Mouse (Mus musculus) MEL (cell line): Measurements from ENCODE around the gene Adam12. TPM values are rescaled to one million over a fixed set of nuclear protein-coding genes. Genes with fewer than 3 reads are reported as not detected.

ENCODE experiments used
- DNase-seq: peaks from one replicate; pipeline ENCODE4 v3.0.0; 2011; ENCODE audit warnings: low read depth, low spot score
- H3K27ac ChIP-seq: 2 replicates; pipeline ENCODE4 v1.5.1; 2012; ENCODE audit warnings: low read depth, mild to moderate bottlenecking, control low read depth, low read length, moderate library complexity; ENCODE audit not compliant: control insufficient read depth
- H3K27me3 ChIP-seq, 2 experiments: fragments of 150-350 bp in 1 of 2; sonication (generic) in 1 of 2; 2 replicates each; pipeline ENCODE4 v1.6.1; 2012; ENCODE audit warnings: low read length in 2 of 2, mild to moderate bottlenecking in 2 of 2, improper control_type of control experiment in 1 of 2, moderate library complexity in 1 of 2; ENCODE audit not compliant: insufficient read depth in 2 of 2, control insufficient read depth in 1 of 2
- H3K36me3 ChIP-seq, 2 experiments: 2 replicates each; pipeline ENCODE4 v1.6.1; 2012 to 2014; ENCODE audit warnings: low read length in 2 of 2, improper control_type of control experiment in 1 of 2, inconsistent platforms in 1 of 2, mild to moderate bottlenecking in 1 of 2; ENCODE audit not compliant: insufficient read depth in 2 of 2, control insufficient read depth in 1 of 2
- H3K4me1 ChIP-seq, 2 experiments: fragments of 150-350 bp in 1 of 2; sonication (generic) in 1 of 2; 2 replicates each; pipeline ENCODE4 v1.6.1; 2012; ENCODE audit warnings: low read length in 2 of 2, improper control_type of control experiment in 1 of 2, mild to moderate bottlenecking in 1 of 2; ENCODE audit not compliant: insufficient read depth in 2 of 2, control insufficient read depth in 1 of 2
- H3K4me3 ChIP-seq, 2 experiments: fragments of 150-350 bp in 1 of 2; sonication (generic) in 1 of 2; 2 replicates each; pipeline ENCODE4 v1.5.1; 2012; ENCODE audit warnings: low read depth in 2 of 2, low read length in 2 of 2, mild to moderate bottlenecking in 2 of 2, moderate library complexity in 2 of 2, control low read depth in 1 of 2, improper control_type of control experiment in 1 of 2; ENCODE audit not compliant: control insufficient read depth in 1 of 2, insufficient read depth in 1 of 2
- H3K79me2 ChIP-seq: 2 replicates; pipeline ENCODE4 v1.6.1; 2012; ENCODE audit warnings: mild to moderate bottlenecking, low read length, moderate library complexity; ENCODE audit not compliant: control insufficient read depth, poor library complexity, insufficient read depth
- H3K9ac ChIP-seq: 2 replicates; pipeline ENCODE4 v1.6.1; 2012; ENCODE audit warnings: low read depth, mild to moderate bottlenecking, control low read depth, low read length, moderate library complexity; ENCODE audit not compliant: control insufficient read depth, poor library complexity, severe bottlenecking
- H3K9me3 ChIP-seq: fragments of 150-350 bp; sonication (generic); replicated peaks from 2 replicates; pipeline ENCODE4 v1.6.1; 2012; ENCODE audit warnings: mild to moderate bottlenecking, low read length, improper control_type of control experiment, moderate library complexity; ENCODE audit not compliant: insufficient read depth
- BHLHE40 ChIP-seq: IDR thresholded peaks from 2 replicates; pipeline ENCODE4 v1.6.1; 2012; ENCODE audit warnings: low read depth, mild to moderate bottlenecking, inconsistent platforms, low read length, improper control_type of control experiment, borderline replicate concordance
- CHD1 ChIP-seq: IDR thresholded peaks from 2 replicates; pipeline ENCODE4 v1.6.1; 2012; ENCODE audit warnings: low read depth, mild to moderate bottlenecking, inconsistent platforms, low read length, improper control_type of control experiment
- CTCF ChIP-seq, 3 experiments: IDR thresholded peaks in 2 of 3; conservative IDR thresholded peaks in 1 of 3; 2 replicates each; pipeline ENCODE4 v1.5.1; 2011 to 2012; ENCODE audit warnings: low read length in 3 of 3, low read depth in 2 of 3, mild to moderate bottlenecking in 2 of 3, improper control_type of control experiment in 1 of 3, inconsistent platforms in 1 of 3, mixed read lengths in 1 of 3, moderate library complexity in 1 of 3; ENCODE audit not compliant: control insufficient read depth in 1 of 3, insufficient read depth in 1 of 3, poor library complexity in 1 of 3, severe bottlenecking in 1 of 3
- EP300 ChIP-seq, 2 experiments: IDR thresholded peaks; 2 replicates each; pipeline ENCODE4 v1.6.1; 2011; ENCODE audit warnings: improper control_type of control experiment in 2 of 2, low read length in 2 of 2, low read depth in 1 of 2, mild to moderate bottlenecking in 1 of 2
- ETS1 ChIP-seq: IDR thresholded peaks from 2 replicates; pipeline ENCODE4 v1.6.1; 2012; ENCODE audit warnings: low read depth, mild to moderate bottlenecking, inconsistent platforms, low read length, improper control_type of control experiment, moderate library complexity
- GABPA ChIP-seq: IDR thresholded peaks from 2 replicates; pipeline ENCODE4 v1.6.1; 2012; ENCODE audit warnings: low read depth, mild to moderate bottlenecking, inconsistent platforms, low read length, improper control_type of control experiment, moderate library complexity
- HCFC1 ChIP-seq: IDR thresholded peaks from 2 replicates; pipeline ENCODE4 v1.6.1; 2012; ENCODE audit warnings: low read depth, mild to moderate bottlenecking, inconsistent platforms, low read length, improper control_type of control experiment, moderate library complexity
- MEF2A ChIP-seq: IDR thresholded peaks from 2 replicates; pipeline ENCODE4 v1.6.1; 2014; ENCODE audit warnings: low read depth, mild to moderate bottlenecking, inconsistent platforms, low read length, improper control_type of control experiment; ENCODE audit not compliant: poor library complexity, insufficient replicate concordance, severe bottlenecking; ENCODE audit errors: extremely low read depth
- MYC ChIP-seq: IDR thresholded peaks from 2 replicates; pipeline ENCODE4 v1.6.1; 2011; ENCODE audit warnings: low read depth, mild to moderate bottlenecking, low read length, improper control_type of control experiment, moderate library complexity
- NELFE ChIP-seq: IDR thresholded peaks from 2 replicates; pipeline ENCODE4 v1.6.1; 2011; ENCODE audit warnings: low read depth, low read length, improper control_type of control experiment
- POLR2AphosphoS2 ChIP-seq: IDR thresholded peaks from 2 replicates; pipeline ENCODE4 v1.6.1; 2011; ENCODE audit warnings: low read length, improper control_type of control experiment
- SIN3A ChIP-seq: IDR thresholded peaks from 2 replicates; pipeline ENCODE4 v1.6.1; 2012; ENCODE audit warnings: low read length, improper control_type of control experiment, inconsistent platforms
- SMC3 ChIP-seq: IDR thresholded peaks from 2 replicates; pipeline ENCODE4 v1.6.1; 2011; ENCODE audit warnings: low read depth, low read length, improper control_type of control experiment
- TCF12 ChIP-seq: IDR thresholded peaks from 2 replicates; pipeline ENCODE4 v1.6.1; 2014; ENCODE audit warnings: low read depth, mild to moderate bottlenecking, inconsistent platforms, low read length, improper control_type of control experiment, moderate library complexity
- USF1 ChIP-seq: IDR thresholded peaks from 2 replicates; pipeline ENCODE4 v1.6.1; 2014; ENCODE audit warnings: low read depth, mild to moderate bottlenecking, inconsistent platforms, low read length, improper control_type of control experiment, moderate library complexity
- USF2 ChIP-seq, 2 experiments: IDR thresholded peaks; 2 replicates each; pipeline ENCODE4 v1.6.1; 2011 to 2012; ENCODE audit warnings: improper control_type of control experiment in 2 of 2, low read length in 2 of 2, borderline replicate concordance in 1 of 2, inconsistent platforms in 1 of 2, low read depth in 1 of 2, mild to moderate bottlenecking in 1 of 2; ENCODE audit not compliant: insufficient read depth in 1 of 2
- ZC3H11A ChIP-seq: IDR thresholded peaks from 2 replicates; pipeline ENCODE4 v1.6.1; 2012; ENCODE audit warnings: low read depth, mild to moderate bottlenecking, inconsistent platforms, low read length, improper control_type of control experiment
- ZKSCAN1 ChIP-seq: IDR thresholded peaks from 2 replicates; pipeline ENCODE4 v1.6.1; 2012; ENCODE audit warnings: low read depth, mild to moderate bottlenecking, inconsistent platforms, low read length, improper control_type of control experiment, moderate library complexity
- ZMIZ1 ChIP-seq: IDR thresholded peaks from 2 replicates; pipeline ENCODE4 v1.6.1; 2012; ENCODE audit warnings: low read depth, mild to moderate bottlenecking, inconsistent platforms, low read length, improper control_type of control experiment, moderate library complexity
- polyA plus RNA-seq, 2 experiments: library from polyadenylated mRNA; stranded (reverse) in 1 of 2; unstranded in 1 of 2; fragments of >175 nt in 1 of 2; fragments of >200 nt in 1 of 2; gene quantifications; 2 replicates each; pipeline versions ENCODE4 v1.2.1 to v1.2.4; 2012; ENCODE audit warnings: low replicate concordance in 2 of 2, low read depth in 1 of 2; ENCODE audit not compliant: insufficient read length in 2 of 2, insufficient read depth in 1 of 2, missing spikeins in 1 of 2
- total RNA-seq: library from RNA; depleted of rRNA; stranded (reverse); fragments of 300-350 nt; gene quantifications from 2 replicates; pipeline ENCODE4 v1.2.3, GENCODE M21; 2012

Gene Adam12
- total and polyA plus RNA-seq, 3 experiments: not detected

DNA sequence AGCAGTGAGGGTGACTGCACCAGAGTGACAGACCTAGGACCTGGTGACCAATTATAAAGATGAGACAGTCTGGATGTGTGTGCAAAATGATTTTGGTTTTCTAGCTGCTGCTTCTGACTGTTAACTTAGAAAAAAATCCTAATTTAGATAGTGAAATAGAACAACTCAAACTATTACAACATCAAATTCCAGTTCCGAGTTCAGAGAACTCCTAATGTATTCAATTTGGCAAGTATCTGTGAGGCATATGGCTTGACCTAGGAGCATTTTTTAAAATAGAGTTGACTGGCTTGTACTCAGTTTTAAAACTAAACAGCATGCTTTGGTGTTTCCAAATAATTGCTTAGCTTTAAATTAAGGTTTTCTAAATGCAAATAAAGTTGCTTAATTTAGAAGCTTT lies 44.0 kb downstream of the Adam12 start:
- Histone ChIP-seq H3K27me3 (no peaks in the 10 kb centered on the region), H3K27ac (no peak overlapping the region)
- TF ChIP-seq ETS1: no peak
- TF ChIP-seq ZMIZ1: no peak
- no peak for TF ChIP-seq NELFE
- TF ChIP-seq SMC3: no peak
- TF ChIP-seq BHLHE40: no peak
- no peak for TF ChIP-seq USF1
- TF ChIP-seq USF2 (IDR thresholded peaks at IDR 0.05; ENCODE audit: borderline replicate concordance in 1 of 2, insufficient read depth in 1 of 2, low read depth in 1 of 2, low read length in 2 of 2): no peak
- TF ChIP-seq TCF12: no peak
- no peak for TF ChIP-seq EP300 (IDR thresholded peaks at IDR 0.05; ENCODE audit: low read depth in 1 of 2, low read length in 2 of 2)
- no peak for TF ChIP-seq MEF2A
- TF ChIP-seq CTCF (IDR thresholded peaks at IDR 0.05 in 2 of 3, conservative IDR thresholded peaks at IDR 0.05 in 1 of 3; ENCODE audit: control insufficient read depth in 1 of 3, insufficient read depth in 1 of 3, low read depth in 2 of 3, low read length in 3 of 3, poor library complexity in 1 of 3, severe bottlenecking in 1 of 3): no peak
- TF ChIP-seq POLR2AphosphoS2: no peak
- TF ChIP-seq HCFC1: no peak
- TF ChIP-seq SIN3A: no peak
- TF ChIP-seq CHD1: no peak
- TF ChIP-seq ZKSCAN1: no peak
- no peak for TF ChIP-seq ZC3H11A
- no peak for TF ChIP-seq GABPA
- TF ChIP-seq MYC: no peak
- TF ChIP-seq, all 39 proteins: peak for 0
- H3K4me3 ChIP-seq: no peak overlapping the region
- no peak for DNase-seq
- H3K4me1 ChIP-seq: no peaks in the 10 kb centered on the region
- no peaks in the 10 kb centered on the region for H3K9me3 ChIP-seq
- no peaks in the 10 kb centered on the region for H3K79me2 ChIP-seq
- H3K36me3 ChIP-seq: no peaks in the 10 kb centered on the region
- no peak overlapping the region for H3K9ac ChIP-seq

DNA sequence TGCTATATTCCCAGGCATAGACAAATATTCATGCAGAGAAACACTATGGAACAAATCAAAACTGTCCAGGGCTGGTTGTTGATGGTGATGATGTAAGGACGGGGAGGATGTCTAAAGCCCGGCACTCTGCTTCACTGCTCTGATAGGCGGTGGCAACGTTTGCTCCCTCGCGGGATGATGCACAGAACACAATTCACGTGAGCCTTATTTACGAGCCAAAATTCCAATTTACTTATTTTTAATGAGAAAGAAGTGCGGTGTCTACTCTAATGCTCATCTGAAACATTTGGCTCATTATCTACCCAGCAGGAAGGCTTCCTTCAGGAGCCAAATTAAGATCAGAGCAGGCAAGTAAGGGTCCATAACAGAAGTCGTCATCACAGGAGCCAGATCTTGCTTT lies 45.4 kb downstream of the Adam12 start:
- DNase-seq: no peak
- no peak overlapping the region for H3K9ac ChIP-seq
- TF ChIP-seq POLR2AphosphoS2: no peak
- no peak for TF ChIP-seq USF2 (IDR thresholded peaks at IDR 0.05; ENCODE audit: borderline replicate concordance in 1 of 2, insufficient read depth in 1 of 2, low read depth in 1 of 2, low read length in 2 of 2)
- no peak for TF ChIP-seq ZMIZ1

More for the DNA sequence above, 45.4 kb downstream of the Adam12 start:
- Histone ChIP-seq H3K79me2 (no peaks in the 10 kb centered on the region), H3K4me1 (no peaks in the 10 kb centered on the region), H3K9me3 (no peaks in the 10 kb centered on the region), H3K27me3 (no peaks in the 10 kb centered on the region), H3K36me3 (no peaks in the 10 kb centered on the region), H3K4me3 (no peak overlapping the region), H3K27ac (no peak overlapping the region)
